Mouse (Mus musculus) heart, postnatal 0 days (tissue): Measurements from ENCODE around the gene Islr. TPM values are rescaled to one million over a fixed set of nuclear protein-coding genes. Genes with fewer than 3 reads are reported as not detected.
A peak's percentile ranks its signal among the peaks of the same experiment; 100 is the strongest.

Experiments
- ATAC-seq: fragments of 200-750 bp; cut with Nextera tagmentation; 2 replicates; pipeline ENCODE4 v1.8.0; 2017; ENCODE audit warnings: low read depth, moderate number of reproducible peaks, moderate library complexity; ENCODE audit not compliant: insufficient read depth
- DNase-seq: peaks from one replicate; pipeline ENCODE4 v3.0.0-alpha.2; 2016; ENCODE audit warnings: low spot score
- H3K27ac ChIP-seq: fragments of 300-500 bp; sonication (generic); 2 replicates; pipeline ENCODE4 v1.5.1; 2014; ENCODE audit warnings: low read depth, mild to moderate bottlenecking
- H3K27me3 ChIP-seq: fragments of 300-500 bp; sonication (generic); 2 replicates; pipeline ENCODE4 v1.6.1; 2014; ENCODE audit warnings: low read length, mixed read lengths; ENCODE audit not compliant: control insufficient read depth, insufficient read depth
- H3K36me3 ChIP-seq: fragments of 300-500 bp; sonication (generic); replicated peaks from 2 replicates; pipeline ENCODE4 v1.6.1; 2014; ENCODE audit warnings: low read length, mixed read lengths; ENCODE audit not compliant: control insufficient read depth, insufficient read depth
- H3K4me1 ChIP-seq: fragments of 300-500 bp; sonication (generic); 2 replicates; pipeline ENCODE4 v1.6.1; 2014; ENCODE audit warnings: antibody characterized with exemption; ENCODE audit not compliant: control insufficient read depth, insufficient read depth
- H3K4me2 ChIP-seq: fragments of 300-500 bp; sonication (generic); 2 replicates; pipeline ENCODE4 v1.6.1; 2014; ENCODE audit warnings: low read depth, mild to moderate bottlenecking, low read length, moderate library complexity
- H3K4me3 ChIP-seq: fragments of 300-500 bp; sonication (generic); 2 replicates; pipeline ENCODE4 v1.5.1; 2014; ENCODE audit warnings: low read depth, low read length
- H3K9ac ChIP-seq: fragments of 300-500 bp; sonication (generic); replicated peaks from 2 replicates; pipeline ENCODE4 v1.6.1; 2014; ENCODE audit warnings: low read depth, low read length, mixed read lengths
- H3K9me3 ChIP-seq: fragments of 300-500 bp; sonication (generic); replicated peaks from 2 replicates; pipeline ENCODE4 v1.6.1; 2016; ENCODE audit warnings: low read length; ENCODE audit not compliant: control insufficient read depth
- CTCF ChIP-seq: IDR thresholded peaks from 2 replicates; pipeline ENCODE4 v1.5.1; 2016; ENCODE audit warnings: antibody characterized with exemption, control low read depth, low read depth
- EP300 ChIP-seq: IDR thresholded peaks from 2 replicates; pipeline ENCODE4 v1.6.1; 2016; ENCODE audit warnings: antibody characterized with exemption, low read depth
- WGBS: fragments of 180-500 bp; shearing (Covaris S2); extraction: QIAGEN DNeasy Blood & Tissue Kit; methylation state at CpG from one replicate; pipeline ENCODE4 v1.1.7; 2014; 5-methylcytosine and 5-hydroxymethylcytosine counted together
- polyA plus RNA-seq: library from polyadenylated mRNA; unstranded; fragments of >200 nt; fragmentation: Nextera tagmentation; extraction: Ambion mirVana; gene quantifications from 2 replicates; pipeline ENCODE4 v1.2.1, GENCODE M21; 2015
- total RNA-seq: library from RNA; depleted of rRNA; stranded (reverse); fragments of >200 nt; gene quantifications from 2 replicates; pipeline ENCODE4 v1.2.3, GENCODE M21; 2014; ENCODE audit warnings: low replicate concordance

The Islr gene
- total and polyA plus RNA-seq, 2 experiments from 2014 or later: 14.4 to 39.9 TPM

- no peak for ATAC-seq
- Histone ChIP-seq H3K4me1 (peaks cover 5% of the 10 kb centered on the region; the same call in 1 of the 2 replicates), H3K27me3 (no peaks in the 10 kb centered on the region), H3K9ac (no peak overlapping the region), H3K36me3 (no peaks in the 10 kb centered on the region), H3K4me3 (no peak overlapping the region), H3K9me3 (no peaks in the 10 kb centered on the region), H3K27ac (peak overlapping the region; percentile 43), H3K4me2 (no peak overlapping the region)
- DNase-seq: no peak
- TF ChIP-seq EP300 (no peak), CTCF (no peak)
- WGBS: 14% methylated on average over 4 of the region's 4 CpGs
Measured at GRCm38 (mm10) chr9:58159855-58160254, 44.3 kb downstream of the Islr start.

- Histone ChIP-seq H3K9me3 (no peaks in the 10 kb centered on the region), H3K4me3 (peak overlapping the region; percentile 9), H3K4me1 (peaks cover 5% of the 10 kb centered on the region; the same call in 1 of the 2 replicates), H3K4me2 (peak overlapping the region; percentile 40), H3K9ac (no peak overlapping the region), H3K27me3 (no peaks in the 10 kb centered on the region), H3K27ac (peak overlapping the region; percentile 79), H3K36me3 (no peaks in the 10 kb centered on the region)
- peak; percentile 60 for ATAC-seq
- peak; percentile 15 for DNase-seq
- 42% methylated on average over 7 of the region's 7 CpGs for WGBS
- TF ChIP-seq EP300 (no peak), CTCF (no peak)
Measured at GRCm38 (mm10) chr9:58158541-58159311, 45.4 kb downstream of the Islr start.

GRCm38 (mm10) chr9:58157838-58158237, 46.3 kb downstream of the Islr start:
- H3K4me1 ChIP-seq: peaks cover 5% of the 10 kb centered on the region; the same call in 1 of the 2 replicates
- peak overlapping the region; percentile 79 for H3K27ac ChIP-seq
- no peaks in the 10 kb centered on the region for H3K9me3 ChIP-seq
- H3K9ac ChIP-seq: no peak overlapping the region; the same call in 1 of the 2 replicates
- no peaks in the 10 kb centered on the region for H3K36me3 ChIP-seq
- no peak for DNase-seq
- WGBS: 79% methylated on average over 13 of the region's 13 CpGs
- H3K4me2 ChIP-seq: peak overlapping the region; percentile 40
- H3K4me3 ChIP-seq: peak overlapping the region; percentile 12; the same call in 1 of the 2 replicates
- TF ChIP-seq CTCF (no peak), EP300 (no peak)
- H3K27me3 ChIP-seq: no peaks in the 10 kb centered on the region
- no peak for ATAC-seq

- no peak for TF ChIP-seq EP300
- no peak for TF ChIP-seq CTCF
- Histone ChIP-seq H3K4me2 (0 out of 2 replicates have a peak overlapping the region, but pooled peaks have one; percentile 40), H3K4me3 (no peak overlapping the region), H3K36me3 (no peaks in the 10 kb centered on the region), H3K27me3 (no peaks in the 10 kb centered on the region), H3K9me3 (no peaks in the 10 kb centered on the region), H3K27ac (no peak overlapping the region), H3K4me1 (peaks cover 5% of the 10 kb centered on the region; the same call in 1 of the 2 replicates), H3K9ac (no peak overlapping the region)
- 87% methylated on average over 22 of the region's 22 CpGs for WGBS
- ATAC-seq: no peak
- DNase-seq: no peak
Measured at GRCm38 (mm10) chr9:58156819-58157560, 47.1 kb downstream of the Islr start.

- Histone ChIP-seq H3K9ac (no peak overlapping the region), H3K27ac (no peak overlapping the region), H3K36me3 (no peaks in the 10 kb centered on the region), H3K9me3 (no peaks in the 10 kb centered on the region), H3K4me2 (no peak overlapping the region), H3K4me3 (no peak overlapping the region), H3K4me1 (peaks cover 5% of the 10 kb centered on the region; the same call in 1 of the 2 replicates), H3K27me3 (no peaks in the 10 kb centered on the region)
- TF ChIP-seq EP300 (no peak), CTCF (no peak)
- WGBS: 35% methylated on average over 3 of the region's 3 CpGs
- ATAC-seq: no peak
- peak; percentile 30 for DNase-seq
Measured at GRCm38 (mm10) chr9:58155366-58155765, 48.7 kb downstream of the Islr start.
